Mouse (Mus musculus) heart, adult 2 months (tissue): ENCODE measurements around the gene Cpt1a.

Source experiments
- CTCF ChIP-seq: fragments of 200-600 bp; IDR thresholded peaks from 2 replicates; pipeline ENCODE4 v1.8.1; 2022; ENCODE audit warnings: antibody characterized with exemption, mild to moderate bottlenecking, moderate library complexity
- EP300 ChIP-seq: fragments of 200-500 bp; IDR thresholded peaks from 2 replicates; pipeline ENCODE4 v1.6.1; 2011; ENCODE audit warnings: low read depth, low read length, control low read depth; ENCODE audit not compliant: insufficient read depth
- POLR2A ChIP-seq: fragments of 200-500 bp; IDR thresholded peaks from 2 replicates; pipeline ENCODE4 v1.6.1; 2011; ENCODE audit warnings: mild to moderate bottlenecking, low read depth, low read length, control low read depth; ENCODE audit not compliant: insufficient read depth

DNA sequence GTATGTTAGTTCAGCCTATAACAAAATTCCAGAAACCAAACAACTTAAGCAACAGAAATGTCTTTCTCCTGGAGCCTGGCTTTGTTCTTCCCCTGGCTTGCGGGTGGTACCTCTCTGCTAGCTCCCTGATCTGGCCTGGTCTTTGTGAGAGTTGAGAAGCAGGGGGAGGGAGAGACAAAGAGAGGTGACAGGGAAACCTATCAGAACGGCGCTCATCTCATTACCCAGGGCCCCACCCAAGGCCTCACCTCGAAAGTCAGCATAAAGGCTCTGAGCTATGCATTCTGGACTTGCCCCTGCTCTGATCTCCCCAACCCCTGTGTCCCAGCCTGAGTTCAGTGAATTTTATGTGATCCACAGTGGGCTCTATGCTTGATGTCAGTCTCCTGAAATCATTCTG, 112.5 kb downstream of the Cpt1a start:
- TF ChIP-seq POLR2A (no peak), EP300 (no peak), CTCF (no peak)
